Mouse (Mus musculus) kidney, postnatal 0 days (tissue): ENCODE results near the gene Sgta. TPM values are rescaled to one million over a fixed set of nuclear protein-coding genes. Genes with fewer than 3 reads are reported as not detected.

Experiments used
- ATAC-seq: fragments of 200-750 bp; cut with Nextera tagmentation; replicated peaks from 2 replicates; pipeline ENCODE4 v1.8.0; 2017; ENCODE audit warnings: low read depth, moderate number of reproducible peaks, moderate TSS enrichment, moderate library complexity; ENCODE audit not compliant: low FRiP score
- DNase-seq: peaks from one replicate; pipeline ENCODE4 v3.0.0-alpha.2; 2016; ENCODE audit warnings: low spot score
- H3K27ac ChIP-seq: fragments of 300-500 bp; sonication (generic); 2 replicates; pipeline ENCODE4 v1.5.1; 2014; ENCODE audit warnings: mild to moderate bottlenecking
- H3K27me3 ChIP-seq: fragments of 300-500 bp; sonication (generic); 2 replicates; pipeline ENCODE4 v1.6.1; 2014; ENCODE audit warnings: low read length, mixed read lengths; ENCODE audit not compliant: insufficient read depth
- H3K36me3 ChIP-seq: fragments of 300-500 bp; sonication (generic); 2 replicates; pipeline ENCODE4 v1.6.1; 2014; ENCODE audit warnings: low read length, mixed read lengths; ENCODE audit not compliant: insufficient read depth
- H3K4me1 ChIP-seq: fragments of 300-500 bp; sonication (generic); replicated peaks from 2 replicates; pipeline ENCODE4 v1.6.1; 2014; ENCODE audit warnings: antibody characterized with exemption, low read length, mixed read lengths; ENCODE audit not compliant: insufficient read depth
- H3K4me2 ChIP-seq: fragments of 300-500 bp; sonication (generic); 2 replicates; pipeline ENCODE4 v1.6.1; 2014; ENCODE audit warnings: mild to moderate bottlenecking, low read length, moderate library complexity, mixed read lengths
- H3K4me3 ChIP-seq: fragments of 300-500 bp; sonication (generic); replicated peaks from 2 replicates; pipeline ENCODE4 v1.5.1; 2014; ENCODE audit warnings: low read depth, low read length
- H3K9ac ChIP-seq: fragments of 300-500 bp; sonication (generic); 2 replicates; pipeline ENCODE4 v1.6.1; 2014; ENCODE audit warnings: low read depth, low read length
- H3K9me3 ChIP-seq: fragments of 300-500 bp; sonication (generic); replicated peaks from 2 replicates; pipeline ENCODE4 v1.6.1; 2016; ENCODE audit warnings: low read length, inconsistent platforms, mixed read lengths
- CTCF ChIP-seq: IDR thresholded peaks from 2 replicates; pipeline ENCODE4 v1.5.1; 2016; ENCODE audit warnings: antibody characterized with exemption, low read depth, mild to moderate bottlenecking, moderate library complexity
- WGBS: fragments of 180-500 bp; shearing (Covaris S2); extraction: QIAGEN DNeasy Blood & Tissue Kit; methylation state at CpG from one replicate; pipeline ENCODE4 v1.1.7; 2014; 5-methylcytosine and 5-hydroxymethylcytosine counted together
- polyA plus RNA-seq: library from polyadenylated mRNA; unstranded; fragments of >200 nt; fragmentation: Nextera tagmentation; extraction: Ambion mirVana; gene quantifications from 2 replicates; pipeline ENCODE4 v1.2.1, GENCODE M21; 2015

Sgta gene
- polyA plus RNA-seq, 1 experiment from 2014 or later, result 161 TPM

- Histone ChIP-seq H3K4me2 (no peak overlapping the region), H3K9ac (no peak overlapping the region), H3K4me1 (no peaks in the 10 kb centered on the region; the same call in 1 of the 2 replicates), H3K27me3 (peaks cover 8% of the 10 kb centered on the region; the same call in 1 of the 2 replicates), H3K4me3 (no peak overlapping the region), H3K36me3 (no peaks in the 10 kb centered on the region), H3K9me3 (no peaks in the 10 kb centered on the region), H3K27ac (no peak overlapping the region)
- WGBS, result 43% methylated on average over 10 of the region's 10 CpGs
- DNase-seq (peak; percentile 54), ATAC-seq (no peak)
- TF ChIP-seq CTCF, result no peak
These were observed 41.7 kb downstream of the Sgta start for GRCm38 (mm10) chr10:81018326-81018725.

DNA sequence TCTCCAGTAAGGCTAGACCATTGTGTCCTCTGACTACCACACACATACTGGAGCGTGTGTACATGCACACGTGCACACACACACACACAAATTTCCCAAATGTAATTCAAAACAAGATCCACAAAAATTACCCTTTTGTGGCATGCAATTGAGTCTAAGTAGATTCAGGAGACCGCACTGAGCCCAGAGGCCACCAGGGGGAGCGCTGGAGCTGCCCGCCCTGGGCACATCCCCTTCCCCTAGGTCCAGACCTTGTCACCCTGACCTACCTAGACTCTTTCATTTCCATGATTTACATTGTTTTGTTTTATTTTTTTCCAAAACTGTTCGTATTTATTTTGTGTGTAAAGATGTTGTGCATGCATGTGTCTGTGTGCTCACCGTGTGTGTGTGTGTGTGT, 43.3 kb downstream of the Sgta start:
- DNase-seq (peak; percentile 54), ATAC-seq (no peak)
- Histone ChIP-seq H3K4me1 (no peaks in the 10 kb centered on the region; the same call in 1 of the 2 replicates), H3K9me3 (no peaks in the 10 kb centered on the region), H3K4me3 (no peak overlapping the region), H3K9ac (no peak overlapping the region), H3K27ac (no peak overlapping the region), H3K27me3 (no peaks in the 10 kb centered on the region), H3K4me2 (no peak overlapping the region), H3K36me3 (no peaks in the 10 kb centered on the region)
- WGBS, result 11% methylated on average over 7 of the region's 7 CpGs
- peak; percentile 86 for TF ChIP-seq CTCF

- H3K4me2 ChIP-seq, result no peak overlapping the region
- TF ChIP-seq CTCF, result no peak
- no peaks in the 10 kb centered on the region for H3K36me3 ChIP-seq
- H3K9me3 ChIP-seq, result no peaks in the 10 kb centered on the region
- 80% methylated on average over 2 of the region's 2 CpGs for WGBS
- H3K4me3 ChIP-seq, result no peak overlapping the region
- ATAC-seq, result no peak
- DNase-seq, result no peak
- H3K4me1 ChIP-seq, result no peaks in the 10 kb centered on the region; the same call in 1 of the 2 replicates
- H3K27ac ChIP-seq, result no peak overlapping the region
- no peaks in the 10 kb centered on the region for H3K27me3 ChIP-seq
- H3K9ac ChIP-seq, result no peak overlapping the region
These were observed 44.3 kb downstream of the Sgta start for GRCm38 (mm10) chr10:81015666-81016065.

DNA sequence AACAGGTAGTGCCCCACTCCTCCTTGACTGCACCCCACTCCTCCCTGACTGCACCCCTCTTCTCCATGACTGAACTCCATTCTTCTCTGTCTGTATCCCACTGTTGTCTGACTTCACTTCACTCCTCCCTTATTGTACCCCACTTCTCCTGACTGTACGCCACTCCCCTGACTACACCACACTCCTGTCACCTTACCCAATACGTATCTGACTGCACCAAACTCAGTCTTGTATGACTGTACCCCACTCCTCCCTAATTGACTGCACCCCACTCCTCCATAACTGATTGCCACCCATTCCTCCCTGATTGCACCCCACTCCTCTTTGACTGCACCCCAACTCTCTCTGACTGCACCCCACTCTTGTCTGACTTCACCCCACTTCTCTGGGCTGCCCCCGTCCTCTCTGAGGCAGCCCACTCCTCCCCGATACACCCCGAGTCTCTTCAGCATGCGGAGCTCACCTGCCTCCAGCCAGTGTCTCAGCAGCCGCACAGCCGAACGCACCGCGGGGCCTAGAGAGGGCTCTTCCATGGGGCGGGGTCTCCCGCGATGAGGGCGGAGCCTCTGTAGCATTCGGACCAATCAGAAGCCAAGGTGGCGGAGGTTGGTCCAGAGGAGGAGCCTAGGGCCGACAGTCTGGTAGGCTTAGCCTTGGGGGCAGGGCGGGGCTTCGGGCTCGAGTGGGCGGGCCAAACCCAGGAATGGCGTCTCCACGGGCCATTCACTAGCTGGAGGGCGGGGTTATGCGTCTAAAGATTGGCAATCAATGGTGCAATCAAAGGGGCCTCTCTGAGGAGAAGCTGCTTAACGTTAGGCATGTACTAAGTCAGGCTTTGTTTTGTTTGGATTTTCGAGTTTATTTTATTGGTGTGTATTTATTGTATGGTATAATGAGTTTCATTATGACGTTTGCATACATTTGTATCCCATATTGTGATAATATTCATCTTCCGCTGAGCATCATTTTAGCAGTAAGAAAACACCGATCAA, 45.3 kb downstream of the Sgta start, which contains the start of gene Gng7:
Gng7 (minus strand) TSS at position 553 of the 992 bp plus-strand sequence.
- Histone ChIP-seq H3K27ac (no peak within 1 kb of the TSS), H3K27me3 (no peaks in the 10 kb centered on the region), H3K4me3 (peak within 1 kb of the TSS; percentile 32), H3K36me3 (no peaks in the 10 kb centered on the region), H3K9me3 (no peaks in the 10 kb centered on the region), H3K4me1 (no peaks in the 10 kb centered on the region; the same call in 1 of the 2 replicates), H3K9ac (peak within 1 kb of the TSS; percentile 48), H3K4me2 (peak within 1 kb of the TSS; percentile 59)
- no peak for TF ChIP-seq CTCF
- DNase-seq (peak; percentile 99), ATAC-seq (peak; percentile 99)
- WGBS, result 8% methylated on average over 31 of the region's 31 CpGs

DNA sequence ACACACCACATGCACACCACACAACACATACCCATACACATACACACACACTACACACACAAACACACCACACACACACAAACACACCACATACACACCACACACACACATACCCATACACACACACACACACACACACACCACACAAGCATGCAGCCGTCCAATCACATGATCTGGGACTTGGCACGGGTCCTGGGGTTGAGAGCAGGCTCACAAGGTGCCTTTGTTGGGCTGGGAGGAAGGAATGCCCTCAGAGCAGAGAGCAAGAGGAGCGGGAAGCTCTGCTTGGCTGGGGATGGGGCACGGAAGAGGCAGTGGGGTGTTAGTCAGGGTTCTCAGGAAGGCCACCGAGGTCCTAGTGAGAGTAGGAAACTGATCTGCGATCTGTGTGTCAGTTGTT, 49.1 kb downstream of the Sgta start:
- Histone ChIP-seq H3K9ac (no peak overlapping the region), H3K4me3 (no peak overlapping the region), H3K4me1 (no peaks in the 10 kb centered on the region; the same call in 1 of the 2 replicates), H3K4me2 (no peak overlapping the region), H3K27ac (no peak overlapping the region), H3K27me3 (no peaks in the 10 kb centered on the region), H3K9me3 (no peaks in the 10 kb centered on the region), H3K36me3 (no peaks in the 10 kb centered on the region)
- ATAC-seq (no peak), DNase-seq (no peak)
- TF ChIP-seq CTCF, result no peak
- 73% methylated on average over 6 of the region's 6 CpGs for WGBS

DNA sequence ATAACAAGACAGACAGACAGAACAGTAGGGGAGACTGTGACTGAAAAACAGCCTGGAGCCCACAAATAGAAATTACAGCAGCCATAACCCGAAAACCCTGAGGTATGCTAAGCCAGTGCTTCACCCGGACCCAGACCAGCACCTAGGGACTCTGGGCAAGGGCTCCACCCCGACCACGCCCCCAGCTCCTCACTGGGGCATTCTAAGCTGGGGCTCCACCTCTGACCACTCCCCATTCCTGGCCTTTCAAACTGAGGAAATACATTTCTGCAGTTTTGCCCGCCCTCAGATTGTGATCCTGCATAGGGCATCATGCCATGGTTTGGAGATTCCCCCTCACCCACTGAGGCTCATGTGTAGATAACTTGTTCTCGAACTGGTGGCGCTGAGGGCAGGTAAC, 52.7 kb downstream of the Sgta start:
- Histone ChIP-seq H3K4me3 (no peak overlapping the region), H3K9me3 (no peaks in the 10 kb centered on the region), H3K4me2 (no peak overlapping the region), H3K27me3 (no peaks in the 10 kb centered on the region), H3K9ac (no peak overlapping the region), H3K27ac (no peak overlapping the region), H3K36me3 (no peaks in the 10 kb centered on the region), H3K4me1 (no peaks in the 10 kb centered on the region)
- no peak for TF ChIP-seq CTCF
- no peak for DNase-seq
- no peak for ATAC-seq
- WGBS, result 33% methylated on average over 7 of the region's 7 CpGs
